Mouse (Mus musculus) gastrocnemius, postnatal 25 days (tissue): ENCODE measurements around the gene Zbtb8a. TPM values are rescaled to one million over a fixed set of nuclear protein-coding genes. Genes with fewer than 3 reads are reported as not detected.

Source experiments
- DNase-seq: peaks from one replicate; pipeline ENCODE4 v3.0.0; 2022
- total RNA-seq, 2 experiments: library from RNA; stranded (reverse); gene quantifications; 1 replicate in 1 of 2; 2 replicates in 1 of 2; pipeline ENCODE4 v1.2.3; 2021

Zbtb8a gene
- total RNA-seq, 2 experiments from 2014 or later: 1.2 to 1.3 TPM

DNA sequence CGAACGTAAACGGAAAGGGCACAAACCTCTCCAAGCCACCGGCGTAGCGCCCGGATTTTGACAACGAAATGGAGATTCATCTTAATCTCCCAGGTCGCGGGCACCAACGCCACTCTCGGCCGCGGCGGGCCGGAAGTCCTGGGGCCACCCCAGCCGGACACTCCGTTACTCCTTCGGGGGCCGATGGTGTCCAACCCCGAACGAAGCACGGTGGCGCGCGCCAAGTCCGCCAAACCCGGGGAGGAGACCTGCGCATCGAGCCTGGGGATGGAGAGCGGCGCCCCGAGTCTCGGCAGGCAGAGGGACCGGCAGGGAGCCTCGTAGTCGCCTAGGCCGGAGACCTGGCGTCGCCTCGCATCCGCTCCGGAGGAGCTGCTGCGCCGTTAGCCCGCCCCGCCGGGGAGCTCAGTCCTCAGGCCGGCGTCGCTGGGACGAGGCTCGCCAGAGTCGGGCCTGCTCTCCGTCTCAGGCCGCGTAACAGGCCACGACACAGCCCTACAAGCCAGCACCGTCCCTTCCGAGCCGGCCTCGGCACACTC, 43.2 kb downstream of the Zbtb8a start:
- DNase-seq: no peak

DNA sequence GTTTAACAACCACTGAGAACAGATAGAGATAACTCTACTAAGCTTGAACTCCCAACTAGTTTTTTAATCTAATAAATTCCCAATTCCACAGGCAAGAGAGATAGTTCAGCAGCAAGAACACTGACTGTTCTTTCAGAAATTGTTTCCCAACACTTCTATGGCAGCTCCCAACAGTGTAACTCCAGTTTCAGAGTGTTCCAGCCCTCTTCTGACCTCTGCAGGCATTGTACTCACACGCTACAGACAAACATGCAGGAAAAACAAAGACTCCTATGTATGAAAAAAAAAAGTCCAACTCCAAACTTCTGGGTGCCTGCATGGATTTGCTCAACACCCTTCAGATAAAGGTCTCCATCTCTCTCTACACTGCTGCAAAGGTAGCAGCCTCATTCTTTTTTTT, 45.1 kb downstream of the Zbtb8a start:
- DNase-seq: no peak

GRCm38 (mm10) chr4:129326191-129326590, 51.7 kb downstream of the Zbtb8a start:
- DNase-seq: no peak

DNA sequence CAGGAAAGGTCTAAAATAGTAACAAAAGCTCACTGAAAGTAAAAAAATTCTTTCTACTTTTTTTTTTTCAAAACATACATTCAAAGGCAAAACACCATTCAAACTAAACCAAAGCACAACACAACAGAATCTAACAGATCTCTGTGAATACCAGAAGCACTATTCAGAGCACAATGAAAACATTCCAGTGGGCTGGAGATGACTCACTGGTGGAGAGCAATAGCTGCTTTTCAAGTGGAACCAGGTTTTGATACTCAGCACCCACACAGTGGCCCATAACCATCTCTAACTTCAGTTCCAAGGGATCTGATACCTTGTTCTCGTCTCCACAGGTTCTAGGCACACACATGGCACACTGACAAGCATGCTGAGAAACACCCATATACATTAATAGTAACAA, 53.2 kb downstream of the Zbtb8a start:
- no peak for DNase-seq

DNA sequence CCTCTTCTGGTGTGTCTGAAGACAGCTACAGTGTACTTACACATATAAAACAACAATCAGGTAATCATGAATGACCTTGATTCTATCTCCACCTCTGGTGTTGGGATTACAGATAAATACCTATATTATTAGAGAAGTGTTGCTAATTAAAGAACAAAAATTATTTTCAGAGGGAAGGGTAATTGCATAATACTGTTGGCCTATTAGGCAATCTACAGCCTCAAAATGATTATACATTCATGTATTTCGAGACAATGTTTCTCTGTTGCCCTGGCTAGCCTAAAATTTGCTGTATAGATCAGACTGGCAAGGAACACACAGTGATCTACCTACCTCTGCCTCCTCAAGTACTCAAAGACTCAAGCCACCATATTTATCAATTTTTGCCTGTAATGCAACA, 54.4 kb downstream of the Zbtb8a start:
- no peak for DNase-seq

DNA sequence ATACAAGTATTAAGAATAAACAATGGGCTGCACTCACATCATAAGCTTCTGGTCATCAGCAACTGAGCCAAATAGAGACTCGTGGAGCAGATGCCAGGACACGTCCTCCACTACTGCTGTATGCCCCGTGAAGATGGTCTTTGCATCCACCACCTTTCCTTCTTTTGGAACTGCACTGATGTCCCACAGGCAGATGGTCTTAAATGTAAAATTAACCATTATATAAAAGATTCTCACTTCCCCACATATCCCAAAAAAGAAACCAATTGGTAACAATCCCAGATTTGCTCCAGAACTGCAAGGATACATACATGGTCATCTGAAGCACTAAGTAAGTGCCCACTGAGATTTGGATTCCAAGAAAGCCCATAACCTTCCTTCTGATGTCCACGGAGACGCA, 55.9 kb downstream of the Zbtb8a start:
- no peak for DNase-seq

DNA sequence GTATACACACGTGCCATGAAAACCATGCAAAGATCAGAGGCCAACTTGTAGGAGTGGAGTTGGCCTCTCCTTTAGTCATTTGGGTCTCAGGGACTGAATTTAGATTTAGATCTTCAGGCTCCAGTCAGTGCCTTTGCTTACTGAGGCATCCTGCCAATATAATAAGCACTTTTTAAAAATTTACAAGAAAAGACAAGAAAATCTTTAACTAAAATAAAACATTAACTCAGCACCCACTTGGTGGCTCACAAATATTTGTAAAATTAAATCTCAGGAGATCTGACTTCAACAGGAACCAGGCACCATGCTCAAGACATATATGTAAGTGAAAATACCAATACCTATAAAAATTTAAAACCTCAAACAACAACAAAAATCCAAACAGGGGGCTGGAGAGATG, 57.0 kb downstream of the Zbtb8a start:
- no peak for DNase-seq

DNA sequence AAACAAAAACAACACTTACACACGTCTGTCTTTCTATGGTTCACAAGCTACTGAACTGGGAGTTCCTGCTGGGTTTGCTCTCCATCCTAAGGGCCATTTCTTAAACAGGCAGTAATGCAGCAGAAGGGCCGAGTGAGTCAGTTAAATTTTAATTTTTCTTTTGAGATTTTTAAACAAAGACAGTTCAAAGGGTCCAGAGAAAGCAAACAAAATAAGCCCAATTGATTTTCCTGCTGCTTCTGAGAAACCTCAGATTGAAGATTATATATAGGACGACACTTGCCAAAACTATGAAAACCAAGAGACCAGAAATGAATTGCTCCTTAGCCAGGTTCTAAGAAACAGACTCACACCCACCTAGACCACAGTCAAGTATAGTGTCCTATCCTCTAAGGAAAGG, 64.0 kb downstream of the Zbtb8a start:
- no peak for DNase-seq

DNA sequence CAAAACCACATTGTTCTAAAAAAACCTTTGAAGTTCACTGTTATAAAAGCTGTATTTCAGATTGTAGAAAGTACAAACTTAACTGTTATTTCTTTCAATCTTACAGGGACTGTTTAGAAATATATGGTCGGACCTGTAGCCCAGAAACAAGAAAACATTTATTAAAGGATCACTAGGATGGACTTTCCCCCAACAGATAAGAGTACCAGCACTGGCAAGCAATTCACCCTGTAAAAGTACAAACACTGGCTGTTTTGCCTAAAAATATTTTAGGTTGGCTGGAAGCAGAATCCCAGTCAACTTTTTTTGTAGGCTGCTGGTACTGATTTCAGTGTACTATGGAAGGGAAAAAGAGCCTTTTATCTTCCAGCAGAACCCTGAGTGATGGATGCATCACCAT, 70.0 kb downstream of the Zbtb8a start:
- DNase-seq: no peak

DNA sequence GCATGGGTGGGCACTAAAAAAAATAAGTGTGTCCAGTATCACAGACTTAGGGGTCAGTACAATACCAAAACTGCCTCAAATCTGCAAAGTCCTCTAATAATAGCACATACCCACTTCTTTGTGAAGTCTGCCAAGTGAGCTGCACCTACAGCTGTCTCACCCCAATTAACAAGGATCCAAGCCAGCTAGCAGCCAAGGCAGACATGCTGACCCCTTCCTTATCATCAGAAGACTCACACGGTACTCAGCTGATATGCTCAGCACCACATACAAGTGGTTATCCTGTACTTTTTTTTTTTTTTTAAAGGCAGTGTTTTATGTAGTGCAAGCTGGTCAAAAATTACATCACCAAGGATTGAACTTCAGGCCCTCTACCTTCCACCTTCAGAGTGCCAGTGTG, 73.6 kb downstream of the Zbtb8a start:
- no peak for DNase-seq

GRCm38 (mm10) chr4:129303816-129304215, 74.1 kb downstream of the Zbtb8a start:
- peak; percentile 13 for DNase-seq

Other genes starting within 250 kb of the Zbtb8a start
- 10 to 100 TPM; 71.5 to 93.0 TPM for gene Fndc5, start 241.1 kb downstream of the Zbtb8a start, total RNA-seq
- gene S100pbp, start 188.4 kb downstream of the Zbtb8a start, total RNA-seq: 1 to 10 TPM; 3.5 to 4.0 TPM
- 10 to 100 TPM; 31.7 to 34.2 TPM for gene Yars, start 188.4 kb downstream of the Zbtb8a start, total RNA-seq
- gene C77080, start 116.7 kb downstream of the Zbtb8a start, total RNA-seq: 1 to 10 TPM; 1.3 to 2.0 TPM
- gene Sync, start 90.5 kb downstream of the Zbtb8a start, total RNA-seq: 10 to 100 TPM; 40.2 to 44.7 TPM
- gene Rbbp4, start 42.7 kb downstream of the Zbtb8a start, total RNA-seq: 10 to 100 TPM; 41.0 to 50.6 TPM
- gene Zbtb8os, start 42.4 kb downstream of the Zbtb8a start, total RNA-seq: 10 to 100 TPM; 23.1 to 24.0 TPM
- not detected for gene Zbtb8b, start 62.7 kb upstream of the Zbtb8a start, total RNA-seq
- 10 to 100 TPM; 25.6 to 26.9 TPM for gene Bsdc1, start 83.5 kb upstream of the Zbtb8a start, total RNA-seq
- gene Tssk3, start 112.9 kb upstream of the Zbtb8a start, total RNA-seq: not detected
- gene Fam229a, start 113.1 kb upstream of the Zbtb8a start, total RNA-seq: not detected
- 1 to 10 TPM; 1.6 to 2.8 TPM for gene Marcksl1, start 135.5 kb upstream of the Zbtb8a start, total RNA-seq
- gene Hdac1, start 164.6 kb upstream of the Zbtb8a start, total RNA-seq: 1 to 10 TPM; 9.6 to 9.9 TPM
- gene Lck, start 195.5 kb upstream of the Zbtb8a start, total RNA-seq: under 1 TPM in 1 of 2 experiments, not detected in 1; 0.48 TPM
- under 1 TPM in 1 of 2 experiments, not detected in 1; 0.31 TPM for gene Fam167b, start 200.4 kb upstream of the Zbtb8a start, total RNA-seq
- 100 to 1,000 TPM; 116 to 129 TPM for gene Eif3i, start 222.5 kb upstream of the Zbtb8a start, total RNA-seq
- gene Tmem234, start 222.6 kb upstream of the Zbtb8a start, total RNA-seq: 10 to 100 TPM; 30.5 to 32.3 TPM
- gene Dcdc2b, start 236.1 kb upstream of the Zbtb8a start, total RNA-seq: 1 to 10 TPM in 1 of 2 experiments, under 1 TPM in 1; 0.77 to 1.2 TPM
- gene Iqcc, start 241.0 kb upstream of the Zbtb8a start, total RNA-seq: 10 to 100 TPM in 1 of 2 experiments, 1 to 10 TPM in 1; 8.1 to 11.1 TPM
- gene Ccdc28b, start 245.8 kb upstream of the Zbtb8a start, total RNA-seq: 10 to 100 TPM; 52.4 to 59.8 TPM